Comparison of ENCODE assay signal across 7 mouse cellular contexts in genomic region chr4:155129996-155130395, GRCm38 (mm10). TPM values are rescaled to one million over a fixed set of nuclear protein-coding genes. Genes with fewer than 3 reads are reported as not detected.
DNase-seq lines count a peak whose midpoint lies in the region; ATAC-seq and TF ChIP-seq lines count a peak whose summit lies in the region.

No protein-coding gene starts in this region.

- no peaks in the 10 kb centered on the region for H3K27me3 ChIP-seq in lung, postnatal 0 days (replicated peaks; ENCODE audit: insufficient read depth, low read length)
- no peaks in the 10 kb centered on the region for H3K27me3 ChIP-seq in stomach, embryonic 15.5 days (replicated peaks)

- TF ChIP-seq EP300 in lung, postnatal 0 days (IDR thresholded peaks at IDR 0.05) = no peak

- H3K27ac ChIP-seq in cortical plate, adult 2 months (ENCODE audit: insufficient read depth, low read length) = peak overlapping the region; percentile 74
- peak overlapping the region; percentile 75 for H3K27ac ChIP-seq in lung, postnatal 0 days (ENCODE audit: low read length)
- peak overlapping the region; percentile 76 for H3K27ac ChIP-seq in stomach, embryonic 15.5 days

- H3K4me1 ChIP-seq in cortical plate, adult 2 months (ENCODE audit: control insufficient read depth, insufficient read depth, low read length) = peaks cover 6% of the 10 kb centered on the region
- H3K4me1 ChIP-seq in lung, postnatal 0 days (ENCODE audit: insufficient read depth, low read depth, low read length) = peaks cover 5% of the 10 kb centered on the region
- peaks cover 34% of the 10 kb centered on the region for H3K4me1 ChIP-seq in stomach, embryonic 15.5 days

- ATAC-seq in lung, postnatal 0 days = peak; percentile 68
- ATAC-seq in stomach, embryonic 15.5 days (ENCODE audit: insufficient read depth, low FRiP score, low read depth) = 0 out of 2 replicates have a peak, but pooled peaks have one; percentile 15

- no peak overlapping the region for H3K9ac ChIP-seq in lung, postnatal 0 days (replicated peaks; ENCODE audit: low read depth)
- H3K9ac ChIP-seq in stomach, embryonic 15.5 days = 0 out of 2 replicates have a peak overlapping the region, but pooled peaks have one; percentile 6

- H3K4me3 ChIP-seq in cortical plate, adult 2 months (ENCODE audit: insufficient read depth, low read length) = no peak overlapping the region
- no peak overlapping the region for H3K4me3 ChIP-seq in lung, postnatal 0 days (ENCODE audit: low read depth, low read length)
- no peak overlapping the region for H3K4me3 ChIP-seq in stomach, embryonic 15.5 days (replicated peaks)

- H3K36me3 ChIP-seq in lung, postnatal 0 days (ENCODE audit: insufficient read depth, low read length) = no peaks in the 10 kb centered on the region
- no peaks in the 10 kb centered on the region for H3K36me3 ChIP-seq in stomach, embryonic 15.5 days

- H3K4me2 ChIP-seq in lung, postnatal 0 days (replicated peaks; ENCODE audit: low read depth, low read length) = no peak overlapping the region
- H3K4me2 ChIP-seq in stomach, embryonic 15.5 days = no peak overlapping the region

- 38% methylated on average over 14 of the region's 14 CpGs for WGBS in lung, postnatal 0 days
- 71% methylated on average over 14 of the region's 14 CpGs for WGBS in stomach, embryonic 15.5 days

- DNase-seq in adrenal gland, postnatal 14 days = peak; percentile 94
- DNase-seq in gastrocnemius, postnatal 4 days (ENCODE audit: low spot score in 2 of 2) = peak; percentile 59 to 79
- peak; percentile 89 to 94 for DNase-seq in layer of hippocampus, adult 18-20 months (ENCODE audit: low spot score in 2 of 2)
- peak; percentile 88 for DNase-seq in lung, postnatal 0 days (ENCODE audit: low spot score)
- DNase-seq in spleen, adult 12 weeks (ENCODE audit: low spot score) = no peak

- no peak for TF ChIP-seq CTCF in cortical plate, adult 2 months (IDR thresholded peaks at IDR 0.05; ENCODE audit: extremely low read depth, insufficient read depth, low read length)
- TF ChIP-seq CTCF in lung, postnatal 0 days (IDR thresholded peaks at IDR 0.05) = no peak

- H3K9me3 ChIP-seq in lung, postnatal 0 days (ENCODE audit: low read length) = no peaks in the 10 kb centered on the region
- H3K9me3 ChIP-seq in stomach, embryonic 15.5 days = no peaks in the 10 kb centered on the region

- peak; percentile 54; the same call in 1 of the 2 replicates for TF ChIP-seq POLR2A in cortical plate, adult 2 months (IDR thresholded peaks at IDR 0.05; ENCODE audit: extremely low read depth, insufficient read depth, low read length)

RNA-seq across cellular contexts. Expression of gene Morn1, which starts 43.6 kb away (rescaled TPM):
- total RNA-seq in adrenal gland, postnatal 14 days (2021) = 7.3 and 8.3 TPM in 2 replicates
- polyA plus RNA-seq in cortical plate, adult 2 months (2012; rRNA removed) = 12.4 and 16.0 TPM in 2 replicates
- 1 to 10 TPM; 3.9 to 4.4 TPM for total RNA-seq in gastrocnemius, postnatal 4 days (2021)
- total RNA-seq in layer of hippocampus, adult 18-20 months (2021) = 10 to 100 TPM in 1 of 2 experiments, 1 to 10 TPM in 1; 9.3 to 11.3 TPM
- 6.2 and 9.4 TPM in 2 replicates for polyA plus RNA-seq in lung, postnatal 0 days (2015; fragmentation: Nextera tagmentation; extraction: Ambion mirVana)
- 5.1 and 5.3 TPM in 2 replicates for polyA plus RNA-seq in stomach, embryonic 15.5 days (2015; fragmentation: Nextera tagmentation; extraction: Ambion mirVana)

RNA-seq across cellular contexts. Expression of gene Rer1, which starts 43.8 kb away (rescaled TPM):
- total RNA-seq in adrenal gland, postnatal 14 days (2021) = 86.9 and 97.7 TPM in 2 replicates
- polyA plus RNA-seq in cortical plate, adult 2 months (2012; rRNA removed) = 81.8 and 86.9 TPM in 2 replicates
- total RNA-seq in gastrocnemius, postnatal 4 days (2021) = 10 to 100 TPM; 61.1 to 63.1 TPM
- total RNA-seq in layer of hippocampus, adult 18-20 months (2021) = 10 to 100 TPM; 63.4 to 65.5 TPM
- polyA plus RNA-seq in lung, postnatal 0 days (2015; fragmentation: Nextera tagmentation; extraction: Ambion mirVana) = 156 and 157 TPM in 2 replicates
- polyA plus RNA-seq in stomach, embryonic 15.5 days (2015; fragmentation: Nextera tagmentation; extraction: Ambion mirVana) = 175 and 179 TPM in 2 replicates
